Mouse (Mus musculus): ENCODE data around the gene Gm7030.
"Not testable (repeated sequence)": the region's sequence is repeated elsewhere in the genome, so short reads cannot be mapped to it uniquely, and the experiment has no call there.

GRCm38 (mm10) chr17:36081901-36082300 lies 47.3 kb downstream of the Gm7030 start:
- not testable (repeated sequence) for TF ChIP-seq POLR2A (IDR thresholded peaks at IDR 0.05; ENCODE audit: low read depth, low read length); CTCF (IDR thresholded peaks at IDR 0.05; ENCODE audit: borderline replicate concordance, insufficient read depth, low read length)
